Mouse (Mus musculus): ENCODE measurements around the gene Kif6.

The Kif6 gene

GRCm38 (mm10) chr17:49739896-49740679 is 125.2 kb downstream of the Kif6 start:
- no peak for DNase-seq

- no peak for DNase-seq
Measured at GRCm38 (mm10) chr17:49741172-49741571, 126.2 kb downstream of the Kif6 start.

- DNase-seq, result no peak
Measured at GRCm38 (mm10) chr17:49741927-49742326, 127.0 kb downstream of the Kif6 start.

GRCm38 (mm10) chr17:49743580-49744463 is 128.9 kb downstream of the Kif6 start:
- no peak for DNase-seq

- no peak for DNase-seq
Measured at GRCm38 (mm10) chr17:49750889-49751324, 136.0 kb downstream of the Kif6 start.

GRCm38 (mm10) chr17:49753874-49754273 is 138.9 kb downstream of the Kif6 start:
- no peak for DNase-seq

- no peak for DNase-seq
Measured at GRCm38 (mm10) chr17:49756862-49757261, 141.9 kb downstream of the Kif6 start.

GRCm38 (mm10) chr17:49759047-49759446 is 144.1 kb downstream of the Kif6 start:
- peak in 1 of 2 experiments; percentile 6 for DNase-seq

- DNase-seq, result no peak
Measured at GRCm38 (mm10) chr17:49761260-49761659, 146.3 kb downstream of the Kif6 start.

- DNase-seq, result no peak
Measured at GRCm38 (mm10) chr17:49761838-49762237, 146.9 kb downstream of the Kif6 start.

- DNase-seq, result no peak
Measured at GRCm38 (mm10) chr17:49764963-49765362, 150.0 kb downstream of the Kif6 start.

- DNase-seq, result no peak
Measured at GRCm38 (mm10) chr17:49767717-49768370, 152.9 kb downstream of the Kif6 start.

GRCm38 (mm10) chr17:49771703-49772315 is 156.9 kb downstream of the Kif6 start:
- DNase-seq, result no peak

- DNase-seq, result no peak
Measured at GRCm38 (mm10) chr17:49777115-49777839, 162.3 kb downstream of the Kif6 start.

- DNase-seq, result no peak
Measured at GRCm38 (mm10) chr17:49779066-49779465, 164.1 kb downstream of the Kif6 start.

- DNase-seq, result peak; percentile 8 to 9
Measured at GRCm38 (mm10) chr17:49779576-49779975, 164.6 kb downstream of the Kif6 start.

- DNase-seq, result no peak
Measured at GRCm38 (mm10) chr17:49785851-49786250, 170.9 kb downstream of the Kif6 start.

- no peak for DNase-seq
Measured at GRCm38 (mm10) chr17:49787351-49787750, 172.4 kb downstream of the Kif6 start.

- DNase-seq, result no peak
Measured at GRCm38 (mm10) chr17:49788187-49788974, 173.4 kb downstream of the Kif6 start.

- no peak for DNase-seq
Measured at GRCm38 (mm10) chr17:49791546-49791945, 176.6 kb downstream of the Kif6 start.

- DNase-seq, result no peak
Measured at GRCm38 (mm10) chr17:49792217-49792743, 177.3 kb downstream of the Kif6 start.
